16 mouse cellular contexts compared by ENCODE assay signal in the genomic region with DNA sequence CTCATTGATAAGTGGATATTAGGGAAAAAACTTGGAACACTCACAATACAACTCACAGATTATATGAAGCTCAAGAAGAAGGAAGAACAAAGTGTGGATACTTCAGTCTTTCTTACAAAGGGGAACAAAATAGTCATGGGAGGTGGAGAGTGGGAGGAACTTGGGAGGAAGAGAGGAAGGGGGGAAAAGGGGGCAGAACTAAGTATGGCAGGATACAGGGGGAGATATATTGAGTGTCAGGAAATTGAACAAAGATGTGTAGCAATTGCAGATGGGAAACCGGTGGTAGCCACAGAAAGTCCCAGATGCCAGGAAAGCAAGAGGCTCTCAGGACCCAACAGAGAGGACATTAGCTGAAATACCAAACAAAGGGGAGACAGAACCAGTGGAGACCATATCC.
"Had no signal": no experiment of that assay in that cellular context is flagged by ENCODE, and none has a peak within 500 bp of the region (broad histone marks: within the 10 kb centered on the region; RNA-seq: fewer than 3 reads in every experiment).

No protein-coding gene starts in this region.

- H3K27me3 ChIP-seq: neural tube, embryonic 13.5 days; neural tube, embryonic 15.5 days; stomach, embryonic 15.5 days had no signal

- H3K4me2 ChIP-seq: neural tube, embryonic 13.5 days; neural tube, embryonic 15.5 days; stomach, embryonic 15.5 days had no signal

- H3K36me3 ChIP-seq: neural tube, embryonic 13.5 days; neural tube, embryonic 15.5 days; stomach, embryonic 15.5 days had no signal

- H3K4me1 ChIP-seq: neural tube, embryonic 13.5 days; neural tube, embryonic 15.5 days; stomach, embryonic 15.5 days had no signal

- H3K4me3 ChIP-seq: neural tube, embryonic 13.5 days; neural tube, embryonic 15.5 days; stomach, embryonic 15.5 days had no signal

- H3K27ac ChIP-seq: neural tube, embryonic 13.5 days; neural tube, embryonic 15.5 days; stomach, embryonic 15.5 days; stomach, postnatal 0 days had no signal

- DNase-seq: retina, postnatal 1 day; right cerebral cortex, adult 18-20 months; right cerebral cortex, postnatal 14 days; right cerebral cortex, postnatal 25 days; right cerebral cortex, postnatal 4 days; spleen, adult 18-20 months; thymus, adult 18-20 months; thymus, adult 2 months; thymus, postnatal 14 days; thymus, postnatal 25 days; thymus, postnatal 36 days; thymus, postnatal 4 days had no signal

- H3K9me3 ChIP-seq: neural tube, embryonic 13.5 days; neural tube, embryonic 15.5 days; stomach, embryonic 15.5 days had no signal

- H3K9ac ChIP-seq: neural tube, embryonic 13.5 days; neural tube, embryonic 15.5 days; stomach, embryonic 15.5 days had no signal
